Mouse (Mus musculus): ENCODE data around the gene Fat4. TPM values are rescaled to one million over a fixed set of nuclear protein-coding genes. Genes with fewer than 3 reads are reported as not detected.

Fat4 gene
- polyA plus RNA-seq, 1 experiment, result 67.9 TPM

DNA sequence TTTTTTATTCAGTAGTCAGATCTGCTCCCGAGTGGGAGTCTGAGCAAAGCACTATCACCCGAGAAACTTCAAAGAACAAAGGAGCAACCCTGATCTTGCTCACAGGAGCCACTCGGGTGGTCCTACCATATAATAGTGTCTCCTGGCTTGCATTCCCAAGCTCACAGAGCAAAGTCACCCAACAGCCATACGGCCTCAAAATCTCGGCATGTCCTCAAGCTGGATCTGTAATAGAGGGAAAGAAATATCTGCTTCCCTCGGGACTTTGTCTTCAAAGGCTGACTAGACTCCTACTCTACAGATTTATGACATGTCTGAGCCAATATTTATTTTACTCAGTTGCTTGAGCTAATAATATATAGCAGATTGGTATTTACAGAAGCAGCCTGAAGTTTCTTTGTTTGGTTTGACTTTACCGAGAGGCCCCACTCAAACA lies 36.5 kb downstream of the Fat4 start:
- Histone ChIP-seq H3K4me3 (ENCODE audit: insufficient read depth, low read length) (no peak overlapping the region), H3K4me1 (ENCODE audit: control insufficient read depth, insufficient read depth, low read length) (peaks cover 3% of the 10 kb centered on the region; the same call in 1 of the 2 replicates), H3K27ac (ENCODE audit: insufficient read depth, low read length) (no peak overlapping the region)
- TF ChIP-seq POLR2A (IDR thresholded peaks at IDR 0.05; ENCODE audit: low read depth, low read length), result no peak
- no peak for TF ChIP-seq CTCF (IDR thresholded peaks at IDR 0.05; ENCODE audit: borderline replicate concordance, insufficient read depth, low read length)

- TF ChIP-seq POLR2A (IDR thresholded peaks at IDR 0.05; ENCODE audit: low read depth, low read length) (no peak), CTCF (IDR thresholded peaks at IDR 0.05; ENCODE audit: borderline replicate concordance, insufficient read depth, low read length) (no peak)
- Histone ChIP-seq H3K27ac (ENCODE audit: insufficient read depth, low read length) (peak overlapping the region; percentile 87), H3K4me3 (ENCODE audit: insufficient read depth, low read length) (no peak overlapping the region), H3K4me1 (ENCODE audit: control insufficient read depth, insufficient read depth, low read length) (peaks cover 6% of the 10 kb centered on the region)
Observed at GRCm38 (mm10) chr3:38928076-38928686, 41.4 kb downstream of the Fat4 start.

GRCm38 (mm10) chr3:38928751-38929150 lies 42.0 kb downstream of the Fat4 start:
- peaks cover 6% of the 10 kb centered on the region for H3K4me1 ChIP-seq (ENCODE audit: control insufficient read depth, insufficient read depth, low read length)
- peak overlapping the region; percentile 87 for H3K27ac ChIP-seq (ENCODE audit: insufficient read depth, low read length)
- no peak for TF ChIP-seq POLR2A (IDR thresholded peaks at IDR 0.05; ENCODE audit: low read depth, low read length)
- TF ChIP-seq CTCF (IDR thresholded peaks at IDR 0.05; ENCODE audit: borderline replicate concordance, insufficient read depth, low read length), result no peak
- no peak overlapping the region for H3K4me3 ChIP-seq (ENCODE audit: insufficient read depth, low read length)

- Histone ChIP-seq H3K4me3 (ENCODE audit: insufficient read depth, low read length) (no peak overlapping the region), H3K4me1 (ENCODE audit: control insufficient read depth, insufficient read depth, low read length) (peaks cover 21% of the 10 kb centered on the region), H3K27ac (ENCODE audit: insufficient read depth, low read length) (peak overlapping the region; percentile 54; the same call in 1 of the 2 replicates)
- no peak for TF ChIP-seq POLR2A (IDR thresholded peaks at IDR 0.05; ENCODE audit: low read depth, low read length)
- TF ChIP-seq CTCF (IDR thresholded peaks at IDR 0.05; ENCODE audit: borderline replicate concordance, insufficient read depth, low read length), result no peak
Observed at GRCm38 (mm10) chr3:38934780-38935179, 48.0 kb downstream of the Fat4 start.

- H3K4me1 ChIP-seq (ENCODE audit: control insufficient read depth, insufficient read depth, low read length), result peaks cover 28% of the 10 kb centered on the region
- H3K27ac ChIP-seq (ENCODE audit: insufficient read depth, low read length), result peak overlapping the region; percentile 97
- H3K4me3 ChIP-seq (ENCODE audit: insufficient read depth, low read length), result 0 out of 2 replicates have a peak overlapping the region, but pooled peaks have one; percentile 5
- TF ChIP-seq POLR2A (IDR thresholded peaks at IDR 0.05; ENCODE audit: low read depth, low read length) (0 out of 2 replicates have a peak, but pooled peaks have one; percentile 19), CTCF (IDR thresholded peaks at IDR 0.05; ENCODE audit: borderline replicate concordance, insufficient read depth, low read length) (no peak)
Observed at GRCm38 (mm10) chr3:38936485-38936884, 49.7 kb downstream of the Fat4 start.

DNA sequence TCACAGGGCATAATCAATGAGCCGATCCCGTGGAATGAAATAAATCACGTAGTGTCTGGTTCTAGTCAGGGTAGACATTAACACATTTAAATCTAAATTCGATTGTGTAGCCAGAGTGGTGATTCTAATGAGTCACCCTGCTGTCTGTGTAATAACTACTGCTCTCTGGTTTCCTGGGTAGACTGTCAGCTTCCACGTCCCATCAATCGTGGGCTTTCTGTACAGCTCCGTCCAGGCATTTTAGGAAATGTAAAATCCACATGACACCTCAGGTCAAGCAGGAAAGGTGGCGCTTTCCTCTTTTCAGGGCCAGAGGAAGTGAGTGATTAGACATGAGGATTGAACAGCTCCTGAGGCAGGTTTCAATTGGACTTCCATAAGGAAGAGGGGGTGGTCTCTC lies 50.4 kb downstream of the Fat4 start:
- TF ChIP-seq POLR2A (IDR thresholded peaks at IDR 0.05; ENCODE audit: low read depth, low read length), result no peak
- no peak for TF ChIP-seq CTCF (IDR thresholded peaks at IDR 0.05; ENCODE audit: borderline replicate concordance, insufficient read depth, low read length)
- peak overlapping the region; percentile 97 for H3K27ac ChIP-seq (ENCODE audit: insufficient read depth, low read length)
- no peak overlapping the region for H3K4me3 ChIP-seq (ENCODE audit: insufficient read depth, low read length)
- peaks cover 28% of the 10 kb centered on the region for H3K4me1 ChIP-seq (ENCODE audit: control insufficient read depth, insufficient read depth, low read length)

DNA sequence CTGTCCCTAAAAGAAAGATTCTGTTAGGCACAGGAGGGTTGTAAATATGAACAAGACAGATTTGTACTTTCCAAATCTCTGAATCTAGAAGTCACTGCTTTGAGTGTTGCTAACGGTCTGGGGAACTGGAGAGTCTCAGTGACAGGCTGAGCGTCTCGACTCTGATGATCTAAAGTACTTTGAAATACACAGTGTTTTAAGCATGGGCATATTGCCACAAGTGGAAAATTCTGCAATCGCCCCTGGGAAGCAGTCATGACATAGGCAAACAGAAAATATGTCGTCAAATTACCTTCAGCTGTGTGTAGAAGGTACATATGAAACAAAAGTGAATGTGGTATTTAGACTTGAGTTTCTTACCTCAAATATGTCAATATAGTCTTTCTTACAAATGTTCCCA lies 51.4 kb downstream of the Fat4 start:
- Histone ChIP-seq H3K4me1 (ENCODE audit: control insufficient read depth, insufficient read depth, low read length) (peaks cover 28% of the 10 kb centered on the region), H3K4me3 (ENCODE audit: insufficient read depth, low read length) (no peak overlapping the region), H3K27ac (ENCODE audit: insufficient read depth, low read length) (peak overlapping the region; percentile 97)
- TF ChIP-seq CTCF (IDR thresholded peaks at IDR 0.05; ENCODE audit: borderline replicate concordance, insufficient read depth, low read length) (no peak), POLR2A (IDR thresholded peaks at IDR 0.05; ENCODE audit: low read depth, low read length) (no peak)

DNA sequence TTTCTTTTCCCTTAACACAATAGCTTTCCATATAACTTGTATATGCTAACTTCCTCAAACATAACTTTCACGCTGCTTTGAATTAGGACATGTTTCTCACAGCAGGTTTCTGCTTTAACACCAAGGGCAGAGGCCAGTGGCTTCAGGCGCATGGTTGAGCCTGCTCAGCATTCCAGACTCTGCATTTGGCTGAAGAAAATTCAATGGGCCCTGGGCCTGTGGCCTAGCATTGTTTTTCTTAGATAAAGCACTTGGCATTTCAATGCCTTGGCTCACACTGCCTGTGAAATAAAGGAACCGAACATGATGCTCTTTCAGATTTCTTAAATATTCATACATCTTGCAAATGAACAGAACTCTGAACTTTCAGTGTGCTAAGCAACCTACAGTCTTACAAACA lies 52.8 kb downstream of the Fat4 start:
- TF ChIP-seq CTCF (IDR thresholded peaks at IDR 0.05; ENCODE audit: borderline replicate concordance, insufficient read depth, low read length), result no peak
- no peak for TF ChIP-seq POLR2A (IDR thresholded peaks at IDR 0.05; ENCODE audit: low read depth, low read length)
- no peak overlapping the region for H3K27ac ChIP-seq (ENCODE audit: insufficient read depth, low read length)

GRCm38 (mm10) chr3:38940327-38940726 lies 53.6 kb downstream of the Fat4 start:
- H3K27ac ChIP-seq (ENCODE audit: insufficient read depth, low read length), result no peak overlapping the region

More for the DNA sequence above, 52.8 kb downstream of the Fat4 start:
- Histone ChIP-seq H3K4me1 (ENCODE audit: control insufficient read depth, insufficient read depth, low read length) (peaks cover 28% of the 10 kb centered on the region), H3K4me3 (ENCODE audit: insufficient read depth, low read length) (no peak overlapping the region)

GRCm38 (mm10) chr3:38945157-38945556 lies 58.4 kb downstream of the Fat4 start:
- TF ChIP-seq POLR2A (IDR thresholded peaks at IDR 0.05; ENCODE audit: low read depth, low read length), result no peak
- TF ChIP-seq CTCF (IDR thresholded peaks at IDR 0.05; ENCODE audit: borderline replicate concordance, insufficient read depth, low read length), result no peak
- H3K4me1 ChIP-seq (ENCODE audit: control insufficient read depth, insufficient read depth, low read length), result peaks cover 4% of the 10 kb centered on the region; the same call in 1 of the 2 replicates
- H3K27ac ChIP-seq (ENCODE audit: insufficient read depth, low read length), result no peak overlapping the region
- H3K4me3 ChIP-seq (ENCODE audit: insufficient read depth, low read length), result no peak overlapping the region

More at GRCm38 (mm10) chr3:38940327-38940726, 53.6 kb downstream of the Fat4 start:
- Histone ChIP-seq H3K4me3 (ENCODE audit: insufficient read depth, low read length) (no peak overlapping the region), H3K4me1 (ENCODE audit: control insufficient read depth, insufficient read depth, low read length) (peaks cover 28% of the 10 kb centered on the region)
- TF ChIP-seq CTCF (IDR thresholded peaks at IDR 0.05; ENCODE audit: borderline replicate concordance, insufficient read depth, low read length) (no peak), POLR2A (IDR thresholded peaks at IDR 0.05; ENCODE audit: low read depth, low read length) (no peak)
